8 mouse cellular contexts compared by ENCODE assay signal in genomic region chr9:70257289-70258101, GRCm38 (mm10). TPM values are rescaled to one million over a fixed set of nuclear protein-coding genes. Genes with fewer than 3 reads are reported as not detected.
DNase-seq lines count a peak whose midpoint lies in the region; ATAC-seq and TF ChIP-seq lines count a peak whose summit lies in the region.

No protein-coding gene starts in this region.

- peak; percentile 71 to 80 for DNase-seq in B cell, adult 2 months
- DNase-seq in ES-CJ7 (ENCODE audit: low read depth, low spot score) = peak; percentile 79
- peak; percentile 75 for DNase-seq in embryonic facial prominence, embryonic 14.5 days (ENCODE audit: low spot score)
- peak; percentile 79 for DNase-seq in lung, embryonic 14.5 days
- DNase-seq in thymus, postnatal 0 days (ENCODE audit: low spot score) = peak; percentile 15
- no peak for DNase-seq in cerebellum, adult 2 months
- no peak for DNase-seq in heart, postnatal 36 days

- H3K27ac ChIP-seq in embryonic facial prominence, embryonic 14.5 days (replicated peaks; ENCODE audit: low read depth, low read length) = no peak overlapping the region
- H3K27ac ChIP-seq in lung, embryonic 14.5 days (ENCODE audit: low read depth) = peak overlapping the region; percentile 61
- H3K27ac ChIP-seq in cerebellum, adult 2 months (ENCODE audit: insufficient read depth, low read length) = no peak overlapping the region

- 33% methylated on average over 13 of the region's 13 CpGs for WGBS in embryonic facial prominence, embryonic 14.5 days
- 24% methylated on average over 13 of the region's 13 CpGs for WGBS in lung, embryonic 14.5 days
- 70% methylated on average over 13 of the region's 13 CpGs for WGBS in cerebellum, adult 2 months

- no peaks in the 10 kb centered on the region for H3K36me3 ChIP-seq in embryonic facial prominence, embryonic 14.5 days (ENCODE audit: control insufficient read depth, insufficient read depth, low read length)
- no peaks in the 10 kb centered on the region for H3K36me3 ChIP-seq in lung, embryonic 14.5 days (ENCODE audit: insufficient read depth)

- H3K27me3 ChIP-seq in embryonic facial prominence, embryonic 14.5 days (replicated peaks; ENCODE audit: control insufficient read depth, insufficient read depth, low read length) = no peaks in the 10 kb centered on the region
- H3K27me3 ChIP-seq in lung, embryonic 14.5 days (ENCODE audit: insufficient read depth, low read length) = no peaks in the 10 kb centered on the region
- H3K27me3 ChIP-seq in cerebellum, adult 2 months (ENCODE audit: control insufficient read depth, insufficient read depth, low read length) = no peaks in the 10 kb centered on the region

- peaks cover 30% of the 10 kb centered on the region for H3K4me1 ChIP-seq in embryonic facial prominence, embryonic 14.5 days (ENCODE audit: control insufficient read depth, insufficient read depth, low read length)
- peaks cover 17% of the 10 kb centered on the region for H3K4me1 ChIP-seq in lung, embryonic 14.5 days (ENCODE audit: insufficient read depth)
- H3K4me1 ChIP-seq in cerebellum, adult 2 months (ENCODE audit: control insufficient read depth, insufficient read depth, low read length) = no peaks in the 10 kb centered on the region; the same call in 1 of the 2 replicates

- no peak for TF ChIP-seq POLR2A in cerebellum, adult 2 months (IDR thresholded peaks at IDR 0.05; ENCODE audit: borderline replicate concordance, insufficient read depth, low read length)

- no peaks in the 10 kb centered on the region for H3K9me3 ChIP-seq in embryonic facial prominence, embryonic 14.5 days (ENCODE audit: control insufficient read depth, low read length)
- H3K9me3 ChIP-seq in lung, embryonic 14.5 days (ENCODE audit: low read depth, low read length) = no peaks in the 10 kb centered on the region

- ATAC-seq in embryonic facial prominence, embryonic 14.5 days (ENCODE audit: low read depth) = peak; percentile 17; the same call in 1 of the 2 replicates
- ATAC-seq in lung, embryonic 14.5 days (ENCODE audit: insufficient read depth) = peak; percentile 59; the same call in 1 of the 2 replicates
- ATAC-seq in frontal cortex, adult (ENCODE audit: low TSS enrichment) = no peak

- TF ChIP-seq CTCF in lung, embryonic 14.5 days (IDR thresholded peaks at IDR 0.05; ENCODE audit: low read depth) = no peak
- TF ChIP-seq CTCF in cerebellum, adult 2 months (IDR thresholded peaks at IDR 0.05; ENCODE audit: borderline replicate concordance, insufficient read depth, low read depth, low read length) = no peak

- intact Hi-C loops in heart, postnatal 36 days (cut with DNase I) = loop anchor here (2.0 kb wide), 1 partner anchor 49 kb away; no protein-coding TSS in a partner anchor

- H3K9ac ChIP-seq in embryonic facial prominence, embryonic 14.5 days (ENCODE audit: low read depth, low read length) = no peak overlapping the region
- H3K9ac ChIP-seq in lung, embryonic 14.5 days = no peak overlapping the region

- no peak overlapping the region for H3K4me3 ChIP-seq in embryonic facial prominence, embryonic 14.5 days (ENCODE audit: low read depth, low read length)
- no peak overlapping the region for H3K4me3 ChIP-seq in lung, embryonic 14.5 days (ENCODE audit: low read depth, low read length)
- H3K4me3 ChIP-seq in cerebellum, adult 2 months (replicated peaks; ENCODE audit: insufficient read depth, low read depth, low read length) = no peak overlapping the region

- peak overlapping the region; percentile 33 for H3K4me2 ChIP-seq in embryonic facial prominence, embryonic 14.5 days (ENCODE audit: low read depth, low read length)
- H3K4me2 ChIP-seq in lung, embryonic 14.5 days = peak overlapping the region; percentile 32; the same call in 1 of the 2 replicates

RNA-seq across cellular contexts. Expression of gene Myo1e, which starts 50.3 kb away (rescaled TPM):
- 19.3 and 22.4 TPM in 2 replicates for polyA plus RNA-seq in embryonic facial prominence, embryonic 14.5 days (2014; fragmentation: Nextera tagmentation; extraction: Ambion mirVana)
- 27.6 and 31.4 TPM in 2 replicates for polyA plus RNA-seq in lung, embryonic 14.5 days (2014; fragmentation: Nextera tagmentation; extraction: Ambion mirVana)
- polyA plus RNA-seq in thymus, postnatal 0 days (2015; fragmentation: Nextera tagmentation; extraction: Ambion mirVana) = 5.5 and 6.1 TPM in 2 replicates
- 7.6 and 8.1 TPM in 2 replicates for polyA plus RNA-seq in cerebellum, adult 2 months (2012; rRNA removed)
- total RNA-seq in heart, postnatal 36 days (2021) = 10 to 100 TPM in 1 of 2 experiments, 1 to 10 TPM in 1; 8.6 to 10.2 TPM

Comparison
In these comparisons a context has a peak if more than half of its experiments do, and no peak if none do; other contexts are left out.
1. DNase-seq: peak in B cell, adult 2 months (2 of 2), ES-CJ7 (single experiment), embryonic facial prominence, embryonic 14.5 days (single experiment), lung, embryonic 14.5 days (single experiment) and thymus, postnatal 0 days (single experiment); none in cerebellum, adult 2 months (0 of 2) and heart, postnatal 36 days (0 of 2).